Mouse (Mus musculus) megakaryocyte, embryonic 14.5 days (primary cell): ENCODE data around the gene Acad11. TPM values are rescaled to one million over a fixed set of nuclear protein-coding genes. Genes with fewer than 3 reads are reported as not detected.

ENCODE experiments used
- H3K27me3 ChIP-seq: replicated peaks from 2 replicates; pipeline ENCODE3; 2012; ENCODE audit warnings: inconsistent platforms
- H3K36me3 ChIP-seq: replicated peaks from 2 replicates; pipeline ENCODE3; 2012; ENCODE audit warnings: low read length, inconsistent platforms, mixed read lengths
- H3K4me1 ChIP-seq: 2 replicates; pipeline ENCODE4 v1.6.1; 2012; ENCODE audit warnings: inconsistent platforms
- H3K4me3 ChIP-seq: replicated peaks from 2 replicates; pipeline ENCODE3; 2012; ENCODE audit warnings: moderate library complexity, mild to moderate bottlenecking, inconsistent platforms
- H3K9me3 ChIP-seq: 2 replicates; pipeline ENCODE4 v1.6.1; 2012; ENCODE audit warnings: inconsistent platforms
- FLI1 ChIP-seq: IDR thresholded peaks from 2 replicates; pipeline ENCODE4 v1.6.1; 2012; ENCODE audit warnings: low read length, inconsistent platforms, mixed read lengths
- GATA1 ChIP-seq: IDR thresholded peaks from 3 replicates; pipeline ENCODE4 v1.6.1; 2012; ENCODE audit warnings: mixed read lengths, low read length, inconsistent platforms, borderline replicate concordance
- polyA plus RNA-seq: library from polyadenylated mRNA; stranded (reverse); fragments of >175 nt; gene quantifications from 2 replicates; pipeline ENCODE4 v1.2.3, GENCODE M21; 2012; ENCODE audit warnings: low replicate concordance; ENCODE audit not compliant: insufficient read depth

The Acad11 gene
- polyA plus RNA-seq, 1 experiment: 14.6 TPM

- peaks cover 7% of the 10 kb centered on the region for H3K4me1 ChIP-seq
- H3K4me3 ChIP-seq: no peak overlapping the region
- TF ChIP-seq GATA1: no peak
- no peak for TF ChIP-seq FLI1
- H3K27me3 ChIP-seq: no peaks in the 10 kb centered on the region
- H3K36me3 ChIP-seq: peaks cover 66% of the 10 kb centered on the region
- no peaks in the 10 kb centered on the region for H3K9me3 ChIP-seq
Measured at GRCm38 (mm10) chr9:104075808-104076207, 12.6 kb downstream of the Acad11 start.

- TF ChIP-seq GATA1 (no peak), FLI1 (no peak)
- no peak overlapping the region for H3K4me3 ChIP-seq
- H3K27me3 ChIP-seq: no peaks in the 10 kb centered on the region
- peaks cover 6% of the 10 kb centered on the region; the same call in 1 of the 2 replicates for H3K4me1 ChIP-seq
- no peaks in the 10 kb centered on the region for H3K9me3 ChIP-seq
- peaks cover 89% of the 10 kb centered on the region for H3K36me3 ChIP-seq
Measured at GRCm38 (mm10) chr9:104078780-104079179, 15.6 kb downstream of the Acad11 start.

- H3K36me3 ChIP-seq: peaks cover 91% of the 10 kb centered on the region
- TF ChIP-seq FLI1: no peak
- no peak for TF ChIP-seq GATA1
- H3K4me3 ChIP-seq: no peak overlapping the region
- no peaks in the 10 kb centered on the region for H3K27me3 ChIP-seq
- no peaks in the 10 kb centered on the region for H3K9me3 ChIP-seq
- H3K4me1 ChIP-seq: peaks cover 6% of the 10 kb centered on the region; the same call in 1 of the 2 replicates
Measured at GRCm38 (mm10) chr9:104079379-104079778, 16.2 kb downstream of the Acad11 start.

GRCm38 (mm10) chr9:104080038-104080437, 16.9 kb downstream of the Acad11 start:
- H3K4me3 ChIP-seq: no peak overlapping the region
- H3K4me1 ChIP-seq: peaks cover 6% of the 10 kb centered on the region; the same call in 1 of the 2 replicates
- peaks cover 91% of the 10 kb centered on the region for H3K36me3 ChIP-seq
- H3K9me3 ChIP-seq: no peaks in the 10 kb centered on the region
- H3K27me3 ChIP-seq: no peaks in the 10 kb centered on the region
- TF ChIP-seq GATA1 (no peak), FLI1 (no peak)

- H3K27me3 ChIP-seq: no peaks in the 10 kb centered on the region
- peaks cover 14% of the 10 kb centered on the region for H3K4me1 ChIP-seq
- H3K36me3 ChIP-seq: peaks cover 82% of the 10 kb centered on the region
- no peak overlapping the region for H3K4me3 ChIP-seq
- H3K9me3 ChIP-seq: no peaks in the 10 kb centered on the region
- TF ChIP-seq GATA1: no peak
Measured at GRCm38 (mm10) chr9:104085730-104086429, 22.7 kb downstream of the Acad11 start.

GRCm38 (mm10) chr9:104088555-104088954, 25.4 kb downstream of the Acad11 start:
- peaks cover 16% of the 10 kb centered on the region for H3K4me1 ChIP-seq
- no peak for TF ChIP-seq FLI1
- TF ChIP-seq GATA1: no peak

GRCm38 (mm10) chr9:104092945-104093344, 29.8 kb downstream of the Acad11 start:
- TF ChIP-seq FLI1: no peak
- no peak for TF ChIP-seq GATA1
- Histone ChIP-seq H3K9me3 (no peaks in the 10 kb centered on the region), H3K4me1 (peaks cover 20% of the 10 kb centered on the region), H3K36me3 (peaks cover 65% of the 10 kb centered on the region), H3K27me3 (no peaks in the 10 kb centered on the region), H3K4me3 (no peak overlapping the region)

More at GRCm38 (mm10) chr9:104088555-104088954, 25.4 kb downstream of the Acad11 start:
- Histone ChIP-seq H3K4me3 (no peak overlapping the region), H3K27me3 (no peaks in the 10 kb centered on the region), H3K9me3 (no peaks in the 10 kb centered on the region), H3K36me3 (peaks cover 78% of the 10 kb centered on the region)

GRCm38 (mm10) chr9:104098256-104098655, 35.1 kb downstream of the Acad11 start:
- Histone ChIP-seq H3K9me3 (no peaks in the 10 kb centered on the region), H3K4me3 (no peak overlapping the region), H3K4me1 (peaks cover 23% of the 10 kb centered on the region), H3K27me3 (no peaks in the 10 kb centered on the region), H3K36me3 (peaks cover 59% of the 10 kb centered on the region)
- no peak for TF ChIP-seq FLI1
- no peak for TF ChIP-seq GATA1

GRCm38 (mm10) chr9:104099060-104099459, 35.9 kb downstream of the Acad11 start:
- Histone ChIP-seq H3K27me3 (no peaks in the 10 kb centered on the region), H3K4me1 (peaks cover 22% of the 10 kb centered on the region), H3K36me3 (peaks cover 60% of the 10 kb centered on the region), H3K9me3 (no peaks in the 10 kb centered on the region), H3K4me3 (no peak overlapping the region)
- TF ChIP-seq FLI1 (no peak), GATA1 (no peak)

GRCm38 (mm10) chr9:104100822-104101221, 37.6 kb downstream of the Acad11 start:
- Histone ChIP-seq H3K4me1 (peaks cover 23% of the 10 kb centered on the region), H3K36me3 (peaks cover 45% of the 10 kb centered on the region), H3K9me3 (no peaks in the 10 kb centered on the region), H3K27me3 (no peaks in the 10 kb centered on the region), H3K4me3 (no peak overlapping the region)
- TF ChIP-seq FLI1 (no peak), GATA1 (no peak)
